Mouse (Mus musculus): Measurements from ENCODE around the gene Pdia3.
"Not testable (repeated sequence)": the region's sequence is repeated elsewhere in the genome, so short reads cannot be mapped to it uniquely, and the experiment has no call there.

Gene Pdia3

DNA sequence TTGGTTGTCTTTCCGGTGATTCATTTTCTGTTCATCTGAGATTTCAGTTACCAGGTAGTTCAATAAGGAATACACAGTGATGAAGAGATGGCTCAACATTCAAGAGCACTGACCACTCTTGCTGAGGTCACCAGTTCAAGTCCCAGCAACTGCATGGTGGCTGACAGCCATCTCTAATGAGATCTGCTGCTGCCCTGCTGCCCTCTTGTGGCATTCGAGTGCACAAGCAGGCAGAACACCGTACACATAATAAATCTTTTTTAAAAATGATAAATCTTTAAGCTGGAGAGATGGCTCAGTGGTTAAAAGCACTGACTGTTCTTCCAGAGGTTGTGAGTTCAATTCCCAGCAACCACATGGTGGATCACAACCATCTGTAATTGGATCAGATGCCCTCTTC is 66.9 kb downstream of the Pdia3 start:
- DNase-seq (ENCODE audit: low read depth), result peak; percentile 74

DNA sequence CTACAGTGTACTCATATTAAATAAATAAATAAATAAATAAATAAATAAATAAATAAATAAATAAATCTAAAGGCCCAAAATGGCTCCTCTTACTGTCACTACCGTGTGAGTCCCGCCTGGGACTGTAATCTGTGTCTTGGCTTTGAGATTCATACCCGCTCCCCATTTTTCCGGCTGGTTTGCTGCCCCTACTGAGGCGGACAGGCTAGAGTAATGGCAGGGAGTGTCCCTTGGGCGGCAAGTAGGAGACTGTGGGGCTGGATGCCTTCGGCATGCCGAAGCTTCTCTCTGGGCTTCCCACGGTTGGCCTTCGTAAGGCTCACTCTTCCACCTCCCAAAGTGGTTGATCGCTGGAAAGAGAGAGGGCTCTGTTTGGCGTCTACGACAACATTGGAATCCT is 67.3 kb downstream of the Pdia3 start:
- not testable (repeated sequence) for DNase-seq (ENCODE audit: low read depth)

DNA sequence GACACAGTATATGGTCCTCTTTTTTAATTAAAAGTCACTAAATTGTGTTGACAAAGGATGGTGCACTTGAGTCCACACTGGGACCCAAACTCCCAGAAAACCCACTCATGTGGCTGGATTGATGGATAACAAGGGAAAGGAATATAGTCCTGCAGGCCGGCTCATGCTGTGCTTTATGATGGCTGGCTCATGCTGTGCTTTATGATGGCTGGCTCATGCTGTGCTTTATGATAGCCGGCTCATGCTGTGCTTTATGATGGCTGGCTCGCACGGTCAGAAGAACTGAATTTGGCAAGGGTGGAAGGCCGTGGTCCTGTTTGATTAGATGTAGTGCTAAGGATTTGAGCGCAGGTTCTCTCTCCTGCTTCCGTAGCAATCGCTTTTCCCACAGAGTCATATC is 70.0 kb downstream of the Pdia3 start:
- DNase-seq (ENCODE audit: low read depth), result no peak

DNA sequence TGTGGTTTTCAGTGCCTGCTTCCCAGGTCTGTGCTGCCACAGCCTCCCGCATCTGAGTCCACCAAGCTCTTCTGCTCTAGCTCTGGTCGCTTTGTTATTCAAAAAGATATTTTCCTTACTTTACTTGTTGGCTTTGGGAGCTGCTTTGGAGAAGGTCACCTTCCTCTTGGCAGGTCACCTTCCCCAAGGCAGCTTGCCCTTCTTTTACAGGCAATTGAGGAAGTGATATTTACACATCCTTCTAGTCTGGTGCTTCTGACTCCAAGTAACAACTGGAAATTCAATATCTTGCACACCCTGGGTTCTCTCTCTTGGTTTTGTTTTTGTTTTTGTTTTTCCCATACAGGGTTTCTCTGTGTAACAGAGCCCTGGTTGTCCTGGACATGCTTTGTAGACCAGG is 70.8 kb downstream of the Pdia3 start:
- not testable (repeated sequence) for DNase-seq (ENCODE audit: low read depth)
